Mouse (Mus musculus): Measurements from ENCODE around the gene Gm13539. TPM values are rescaled to one million over a fixed set of nuclear protein-coding genes. Genes with fewer than 3 reads are reported as not detected.

Gm13539 gene
- polyA plus RNA-seq, 1 experiment: not detected

GRCm38 (mm10) chr2:25767764-25768163 is 14.3 kb upstream of the Gm13539 start:
- H3K4me3 ChIP-seq (ENCODE audit: low read depth, low read length): no peak overlapping the region
- H3K4me1 ChIP-seq (ENCODE audit: control insufficient read depth, insufficient read depth, insufficient read length, low read length): no peaks in the 10 kb centered on the region
- no peak for TF ChIP-seq POLR2A (IDR thresholded peaks at IDR 0.05; ENCODE audit: low read depth, low read length)
- no peak for TF ChIP-seq CTCF (IDR thresholded peaks at IDR 0.05; ENCODE audit: extremely low read depth, insufficient read length, insufficient replicate concordance, low read depth, low read length)
- no peaks in the 10 kb centered on the region for H3K27me3 ChIP-seq (ENCODE audit: control insufficient read depth, insufficient read depth, low read length)
- no peak overlapping the region for H3K27ac ChIP-seq (ENCODE audit: insufficient read depth, low read depth, low read length)
- 81% methylated on average over 4 of the region's 4 CpGs for WGBS
- H3K36me3 ChIP-seq (ENCODE audit: control insufficient read depth, insufficient read depth, low read length): no peaks in the 10 kb centered on the region

GRCm38 (mm10) chr2:25773507-25773906 is 8.6 kb upstream of the Gm13539 start:
- WGBS: 89% methylated on average over 2 of the region's 2 CpGs
- H3K4me1 ChIP-seq (ENCODE audit: control insufficient read depth, insufficient read depth, insufficient read length, low read length): no peaks in the 10 kb centered on the region
- H3K27ac ChIP-seq (ENCODE audit: insufficient read depth, low read depth, low read length): no peak overlapping the region
- H3K27me3 ChIP-seq (ENCODE audit: control insufficient read depth, insufficient read depth, low read length): no peaks in the 10 kb centered on the region
- no peaks in the 10 kb centered on the region for H3K36me3 ChIP-seq (ENCODE audit: control insufficient read depth, insufficient read depth, low read length)
- no peak for TF ChIP-seq POLR2A (IDR thresholded peaks at IDR 0.05; ENCODE audit: low read depth, low read length)
- no peak for TF ChIP-seq CTCF (IDR thresholded peaks at IDR 0.05; ENCODE audit: extremely low read depth, insufficient read length, insufficient replicate concordance, low read depth, low read length)
- no peak overlapping the region for H3K4me3 ChIP-seq (ENCODE audit: low read depth, low read length)

GRCm38 (mm10) chr2:25774640-25775039 is 7.4 kb upstream of the Gm13539 start:
- Histone ChIP-seq H3K4me3 (ENCODE audit: low read depth, low read length) (no peak overlapping the region), H3K4me1 (ENCODE audit: control insufficient read depth, insufficient read depth, insufficient read length, low read length) (no peaks in the 10 kb centered on the region)

GRCm38 (mm10) chr2:25775991-25776390 is 6.1 kb upstream of the Gm13539 start:
- Histone ChIP-seq H3K4me3 (ENCODE audit: low read depth, low read length) (no peak overlapping the region), H3K27ac (ENCODE audit: insufficient read depth, low read depth, low read length) (no peak overlapping the region), H3K4me1 (ENCODE audit: control insufficient read depth, insufficient read depth, insufficient read length, low read length) (no peaks in the 10 kb centered on the region), H3K27me3 (ENCODE audit: control insufficient read depth, insufficient read depth, low read length) (no peaks in the 10 kb centered on the region), H3K36me3 (ENCODE audit: control insufficient read depth, insufficient read depth, low read length) (no peaks in the 10 kb centered on the region)
- 61% methylated on average over 3 of the region's 3 CpGs for WGBS
- TF ChIP-seq CTCF (IDR thresholded peaks at IDR 0.05; ENCODE audit: extremely low read depth, insufficient read length, insufficient replicate concordance, low read depth, low read length) (no peak), POLR2A (IDR thresholded peaks at IDR 0.05; ENCODE audit: low read depth, low read length) (no peak)

More at GRCm38 (mm10) chr2:25774640-25775039, 7.4 kb upstream of the Gm13539 start:
- no peaks in the 10 kb centered on the region for H3K27me3 ChIP-seq (ENCODE audit: control insufficient read depth, insufficient read depth, low read length)
- H3K27ac ChIP-seq (ENCODE audit: insufficient read depth, low read depth, low read length): no peak overlapping the region
- H3K36me3 ChIP-seq (ENCODE audit: control insufficient read depth, insufficient read depth, low read length): no peaks in the 10 kb centered on the region
- WGBS: 57% methylated on average over 2 of the region's 2 CpGs
- TF ChIP-seq CTCF (IDR thresholded peaks at IDR 0.05; ENCODE audit: extremely low read depth, insufficient read length, insufficient replicate concordance, low read depth, low read length) (no peak), POLR2A (IDR thresholded peaks at IDR 0.05; ENCODE audit: low read depth, low read length) (no peak)

- Histone ChIP-seq H3K36me3 (ENCODE audit: control insufficient read depth, insufficient read depth, low read length) (no peaks in the 10 kb centered on the region), H3K27me3 (ENCODE audit: control insufficient read depth, insufficient read depth, low read length) (no peaks in the 10 kb centered on the region), H3K4me1 (ENCODE audit: control insufficient read depth, insufficient read depth, insufficient read length, low read length) (no peaks in the 10 kb centered on the region), H3K4me3 (ENCODE audit: low read depth, low read length) (no peak within 1 kb of the TSS), H3K27ac (ENCODE audit: insufficient read depth, low read depth, low read length) (no peak within 1 kb of the TSS)
- TF ChIP-seq POLR2A (IDR thresholded peaks at IDR 0.05; ENCODE audit: low read depth, low read length) (no peak), CTCF (IDR thresholded peaks at IDR 0.05; ENCODE audit: extremely low read depth, insufficient read length, insufficient replicate concordance, low read depth, low read length) (no peak)
- WGBS: 67% methylated on average over 1 of the region's 1 CpGs
Observed at GRCm38 (mm10) chr2:25776717-25777116, 5.3 kb upstream of the Gm13539 start, which contains the start of gene Lcn11. TSS of gene Lcn11 (plus strand) at chr2:25777017.

GRCm38 (mm10) chr2:25779076-25779475 is 3.0 kb upstream of the Gm13539 start:
- no peak overlapping the region for H3K27ac ChIP-seq (ENCODE audit: insufficient read depth, low read depth, low read length)
- 82% methylated on average over 9 of the region's 9 CpGs for WGBS
- no peaks in the 10 kb centered on the region for H3K36me3 ChIP-seq (ENCODE audit: control insufficient read depth, insufficient read depth, low read length)
- TF ChIP-seq CTCF (IDR thresholded peaks at IDR 0.05; ENCODE audit: extremely low read depth, insufficient read length, insufficient replicate concordance, low read depth, low read length): no peak
- no peak for TF ChIP-seq POLR2A (IDR thresholded peaks at IDR 0.05; ENCODE audit: low read depth, low read length)
- H3K4me3 ChIP-seq (ENCODE audit: low read depth, low read length): no peak overlapping the region
- no peaks in the 10 kb centered on the region for H3K27me3 ChIP-seq (ENCODE audit: control insufficient read depth, insufficient read depth, low read length)
- no peaks in the 10 kb centered on the region for H3K4me1 ChIP-seq (ENCODE audit: control insufficient read depth, insufficient read depth, insufficient read length, low read length)

- no peaks in the 10 kb centered on the region for H3K4me1 ChIP-seq (ENCODE audit: control insufficient read depth, insufficient read depth, insufficient read length, low read length)
- H3K27me3 ChIP-seq (ENCODE audit: control insufficient read depth, insufficient read depth, low read length): no peaks in the 10 kb centered on the region
- WGBS: 30% methylated on average over 4 of the region's 4 CpGs
- no peak overlapping the region for H3K4me3 ChIP-seq (ENCODE audit: low read depth, low read length)
- H3K36me3 ChIP-seq (ENCODE audit: control insufficient read depth, insufficient read depth, low read length): no peaks in the 10 kb centered on the region
- TF ChIP-seq POLR2A (IDR thresholded peaks at IDR 0.05; ENCODE audit: low read depth, low read length) (no peak), CTCF (IDR thresholded peaks at IDR 0.05; ENCODE audit: extremely low read depth, insufficient read length, insufficient replicate concordance, low read depth, low read length) (no peak)
- no peak overlapping the region for H3K27ac ChIP-seq (ENCODE audit: insufficient read depth, low read depth, low read length)
Observed at GRCm38 (mm10) chr2:25780921-25781320, 1.1 kb upstream of the Gm13539 start.
